Mouse (Mus musculus) T-cell, adult 2 months (primary cell): ENCODE measurements around the gene Gatad2a.

Source experiments
- DNase-seq: peaks from one replicate; pipeline ENCODE4 v3.0.0; 2022; ENCODE audit warnings: low spot score

Gatad2a gene

GRCm38 (mm10) chr8:69899876-69900275, 96.3 kb downstream of the Gatad2a start:
- no peak for DNase-seq

GRCm38 (mm10) chr8:69897857-69898256, 98.3 kb downstream of the Gatad2a start:
- DNase-seq, result no peak

GRCm38 (mm10) chr8:69895772-69896451, 100.3 kb downstream of the Gatad2a start:
- no peak for DNase-seq

GRCm38 (mm10) chr8:69894836-69895332, 101.3 kb downstream of the Gatad2a start:
- DNase-seq, result no peak

- DNase-seq, result peak; percentile 63
Measured at GRCm38 (mm10) chr8:69893863-69894262, 102.3 kb downstream of the Gatad2a start.

GRCm38 (mm10) chr8:69890813-69891241, 105.4 kb downstream of the Gatad2a start:
- no peak for DNase-seq

GRCm38 (mm10) chr8:69888902-69889301, 107.3 kb downstream of the Gatad2a start:
- DNase-seq, result no peak

- DNase-seq, result no peak
Measured at GRCm38 (mm10) chr8:69888244-69888866, 107.8 kb downstream of the Gatad2a start.

GRCm38 (mm10) chr8:69887289-69888243, 108.6 kb downstream of the Gatad2a start, which contains the start of gene Cilp2:
Gene Cilp2 (minus strand): TSS chr8:69887687.
- DNase-seq, result peak; percentile 37

- DNase-seq, result no peak
Measured at GRCm38 (mm10) chr8:69884141-69884540, 112.0 kb downstream of the Gatad2a start.

- no peak for DNase-seq
Measured at GRCm38 (mm10) chr8:69882833-69883600, 113.2 kb downstream of the Gatad2a start.

GRCm38 (mm10) chr8:69882021-69882756, 114.0 kb downstream of the Gatad2a start:
- peak; percentile 39 for DNase-seq

GRCm38 (mm10) chr8:69881261-69881865, 114.8 kb downstream of the Gatad2a start:
- DNase-seq, result no peak

GRCm38 (mm10) chr8:69880841-69881240, 115.3 kb downstream of the Gatad2a start:
- no peak for DNase-seq

GRCm38 (mm10) chr8:69879678-69880077, 116.5 kb downstream of the Gatad2a start:
- DNase-seq, result no peak

GRCm38 (mm10) chr8:69877992-69878391, 118.2 kb downstream of the Gatad2a start:
- DNase-seq, result no peak

- no peak for DNase-seq
Measured at GRCm38 (mm10) chr8:69877396-69877795, 118.8 kb downstream of the Gatad2a start.

- no peak for DNase-seq
Measured at GRCm38 (mm10) chr8:69876967-69877366, 119.2 kb downstream of the Gatad2a start.

GRCm38 (mm10) chr8:69876097-69876496, 120.1 kb downstream of the Gatad2a start:
- DNase-seq, result no peak

GRCm38 (mm10) chr8:69874654-69875053, 121.5 kb downstream of the Gatad2a start:
- no peak for DNase-seq
